Mouse (Mus musculus) spleen, adult 2 months (tissue): ENCODE results near the gene Dll4.

Experiments
- CTCF ChIP-seq: fragments of 200-500 bp; IDR thresholded peaks from 2 replicates; pipeline ENCODE4 v1.5.1; 2011; ENCODE audit warnings: mild to moderate bottlenecking, inconsistent platforms; ENCODE audit not compliant: insufficient read depth, insufficient read length, insufficient replicate concordance; ENCODE audit errors: extremely low read depth
- POLR2A ChIP-seq: fragments of 200-500 bp; IDR thresholded peaks from 2 replicates; pipeline ENCODE4 v1.6.1; 2011; ENCODE audit warnings: low read depth, low read length, inconsistent platforms

DNA sequence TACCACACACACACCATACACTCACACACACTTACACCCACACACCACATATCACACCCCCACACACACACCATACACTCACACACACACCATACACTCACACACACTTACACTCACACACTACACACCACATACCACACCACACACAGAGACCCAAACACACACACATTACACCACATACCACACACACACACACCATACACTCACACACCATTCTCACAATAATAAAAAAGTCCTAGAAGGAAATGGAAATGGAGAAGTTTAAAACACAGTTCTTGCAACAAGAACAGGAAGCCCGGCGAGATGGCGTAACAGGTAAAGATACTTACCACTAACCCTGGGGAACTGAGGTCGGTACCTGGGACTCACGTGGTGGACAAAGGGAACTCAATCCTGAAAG is 31.2 kb downstream of the Dll4 start:
- TF ChIP-seq CTCF = no peak
- TF ChIP-seq POLR2A = no peak
